Mouse (Mus musculus): ENCODE data around the gene Cxcl16.
"Not testable (repeated sequence)": the region's sequence is repeated elsewhere in the genome, so short reads cannot be mapped to it uniquely, and the experiment has no call there.

Gene Cxcl16

DNA sequence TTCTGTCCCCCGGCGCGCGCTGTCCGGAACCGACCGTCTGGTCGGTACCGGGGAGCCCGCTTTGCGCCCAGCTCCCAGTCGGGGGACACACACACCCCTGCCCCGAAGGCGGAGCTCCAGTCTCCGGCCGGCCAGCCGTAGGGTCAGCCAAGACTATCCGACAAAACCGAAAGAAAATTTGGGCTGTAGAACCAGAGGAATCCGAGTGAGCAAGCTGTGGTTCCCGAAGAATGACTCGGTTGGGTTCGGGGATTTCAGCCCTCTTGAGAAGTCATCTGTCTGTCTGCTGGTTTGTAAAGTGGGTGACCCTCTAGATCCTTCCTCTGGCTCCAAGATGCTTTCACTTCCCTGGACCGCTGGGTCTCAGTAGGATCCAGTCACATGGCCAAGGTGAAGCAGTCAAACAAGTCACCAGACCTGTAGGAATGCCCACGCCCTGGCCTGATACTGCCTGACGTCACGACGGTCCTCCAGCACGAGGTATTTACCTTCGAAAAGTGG lies at the start of gene Cxcl16:
TSS of gene Cxcl16 (minus strand) at position 384 of the 501 bp plus-strand sequence.
- peak; percentile 60 for DNase-seq

DNA sequence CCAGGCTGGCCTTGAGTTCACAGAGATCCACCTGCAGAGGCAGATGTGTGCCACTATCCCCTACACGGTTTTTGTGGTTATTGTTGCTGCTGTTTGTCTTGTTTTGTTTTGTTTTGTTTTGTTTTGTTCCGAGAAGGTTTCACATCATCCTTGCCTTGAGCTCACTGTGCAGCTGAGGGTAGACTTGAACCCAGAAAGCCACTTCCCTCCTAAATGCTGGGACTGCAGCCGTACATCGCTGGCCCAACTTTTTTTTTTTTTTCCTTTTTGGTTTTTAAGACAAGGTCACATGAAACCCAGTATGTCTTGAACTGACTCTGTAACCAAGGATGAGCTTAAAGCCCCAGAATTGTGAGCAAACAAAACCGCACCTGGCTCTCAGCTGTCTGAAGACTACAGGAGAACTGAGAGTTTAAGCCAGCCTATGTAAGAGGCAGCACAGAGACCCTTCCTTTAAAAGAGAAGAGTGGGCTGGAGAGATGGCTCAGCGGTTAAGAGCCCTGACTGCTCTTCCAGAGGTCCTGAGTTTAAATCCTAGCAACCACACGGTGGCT lies 47.3 kb upstream of the Cxcl16 start:
- DNase-seq: no peak

DNA sequence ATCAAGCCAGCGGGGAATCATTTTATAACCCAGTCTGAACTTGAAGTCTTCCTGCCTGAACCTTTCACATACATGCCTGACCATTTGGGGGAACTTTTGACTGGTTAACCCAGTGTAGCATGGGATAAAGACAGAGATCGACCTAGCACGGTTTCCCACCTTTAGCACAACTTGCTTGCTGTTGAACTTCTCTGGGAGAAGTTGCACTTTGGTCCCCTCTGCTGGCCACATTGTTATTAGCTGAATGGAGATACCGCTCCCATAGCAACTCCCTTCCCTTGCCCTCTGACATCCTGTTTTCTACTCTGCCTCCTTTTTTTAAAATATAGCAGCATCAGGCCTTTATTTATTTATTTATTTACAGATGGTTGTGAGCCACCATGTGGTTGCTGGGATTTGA lies 46.6 kb upstream of the Cxcl16 start:
- DNase-seq: peak; percentile 86

DNA sequence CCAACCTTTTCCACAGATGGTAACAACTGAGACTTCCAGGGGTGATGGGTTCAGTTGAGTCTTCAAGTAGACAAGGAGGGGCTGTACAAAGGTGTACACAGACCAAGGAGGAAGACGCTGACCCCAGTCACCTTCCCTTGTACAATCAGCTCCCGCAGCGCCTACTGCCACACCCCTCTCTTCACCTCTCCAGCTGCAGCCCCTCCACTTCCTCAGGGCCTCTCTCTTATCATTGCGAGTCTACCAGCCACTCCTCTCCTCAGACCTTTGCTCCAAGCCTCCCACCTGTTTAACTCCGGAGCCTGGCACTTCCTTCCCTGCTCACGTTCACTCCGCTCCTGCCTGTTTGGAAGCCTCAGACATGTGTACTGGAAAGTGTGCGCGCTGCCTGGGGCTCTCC lies 45.2 kb upstream of the Cxcl16 start, which contains the start of gene Tm4sf5:
TSS of gene Tm4sf5 (plus strand) at position 275 of the 400 bp plus-strand sequence.
- no peak for DNase-seq

DNA sequence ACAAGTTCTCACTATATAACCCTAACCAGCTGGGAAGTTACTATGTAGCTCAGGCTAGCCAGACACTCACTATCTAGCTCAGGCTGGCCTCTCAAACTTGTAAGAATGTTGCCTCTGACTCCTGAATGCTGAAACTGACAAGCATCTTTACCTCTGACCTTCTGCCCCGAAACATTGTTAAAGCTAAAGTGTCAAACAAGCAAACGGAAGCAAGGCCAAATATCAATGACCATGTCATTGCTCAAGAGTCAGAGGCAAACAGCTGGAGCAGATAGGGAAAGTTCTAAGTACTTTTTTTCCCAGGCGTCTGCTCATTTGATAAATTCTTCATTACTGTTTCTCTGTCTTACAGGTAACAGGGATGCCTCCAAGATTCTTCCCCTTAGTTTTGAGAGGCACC lies 42.2 kb upstream of the Cxcl16 start:
- DNase-seq: no peak

DNA sequence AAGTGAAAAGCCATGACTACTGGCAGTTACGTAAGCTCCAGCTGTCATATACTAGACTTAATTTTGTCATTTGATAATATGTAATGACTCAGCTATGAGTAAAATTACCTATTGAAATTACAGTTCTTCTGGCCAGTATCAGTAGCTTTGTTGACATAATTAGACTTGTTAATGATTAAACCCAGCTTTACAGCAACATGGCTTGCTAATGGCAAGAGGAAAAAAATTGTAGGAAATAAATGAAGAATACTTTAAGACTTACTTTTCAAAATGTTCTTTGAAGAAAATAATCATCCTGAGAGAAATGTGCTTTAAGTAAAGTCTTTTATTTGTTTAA lies 40.7 kb upstream of the Cxcl16 start:
- no peak for DNase-seq

DNA sequence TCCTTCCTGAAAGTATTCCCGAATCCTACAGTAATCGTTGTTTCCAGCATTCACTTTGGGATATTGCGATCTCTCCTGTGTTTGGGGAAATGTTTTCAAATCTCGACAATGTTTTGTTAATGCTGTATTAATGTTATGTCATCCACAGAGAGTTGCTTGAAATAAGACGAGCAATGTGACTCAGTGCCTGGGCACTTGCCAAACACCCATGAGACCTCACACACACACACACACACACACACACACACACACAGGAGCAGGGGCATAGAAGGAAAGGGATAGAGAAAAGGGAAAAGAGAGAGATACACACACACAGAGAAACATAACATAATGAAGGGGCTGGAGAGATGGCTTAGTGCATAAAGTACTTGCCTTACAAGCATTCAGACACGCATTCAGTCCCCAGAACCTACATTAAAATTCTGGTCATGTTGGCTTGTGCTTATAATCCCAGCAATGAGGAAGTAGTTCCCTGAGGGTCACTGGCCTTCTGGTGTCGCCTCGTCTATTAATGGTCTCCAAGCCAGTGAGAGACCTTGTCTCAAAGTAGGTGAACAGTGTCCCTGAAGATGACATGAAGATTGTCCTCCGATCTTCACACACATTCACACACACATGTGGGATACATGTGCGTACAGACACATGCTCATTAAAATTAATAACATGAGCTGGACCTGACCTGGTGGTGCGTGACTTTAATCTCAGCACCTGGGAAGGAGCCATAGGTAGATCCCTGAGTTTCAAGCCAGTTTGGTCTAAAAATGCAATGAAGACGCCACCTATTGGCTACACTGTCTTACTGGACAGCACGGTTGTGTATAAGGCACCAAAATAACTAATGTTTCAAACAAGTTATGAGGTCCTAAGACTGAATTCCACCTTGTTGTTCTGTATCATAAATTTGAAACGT lies 40.0 kb upstream of the Cxcl16 start:
- DNase-seq: peak; percentile 59

DNA sequence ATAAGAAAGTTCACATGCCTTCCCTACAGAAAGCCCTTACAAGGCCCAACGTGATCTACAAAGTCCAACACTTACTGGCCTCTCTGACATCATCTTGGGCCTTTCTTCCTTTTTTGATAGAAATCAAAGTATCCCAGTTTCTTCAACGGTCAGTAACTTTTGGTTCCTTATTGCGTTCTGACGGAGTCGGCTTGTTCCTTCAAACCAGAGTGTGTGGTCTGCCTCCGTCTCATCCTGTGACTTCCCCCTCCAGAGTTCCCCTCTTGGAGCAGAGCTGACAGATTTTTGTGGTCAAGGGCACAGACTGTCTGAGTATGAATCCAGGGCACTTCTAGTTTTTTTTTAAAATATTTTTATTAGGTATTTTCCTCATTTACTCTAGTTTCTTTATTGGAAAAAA lies 29.9 kb upstream of the Cxcl16 start:
- no peak for DNase-seq

DNA sequence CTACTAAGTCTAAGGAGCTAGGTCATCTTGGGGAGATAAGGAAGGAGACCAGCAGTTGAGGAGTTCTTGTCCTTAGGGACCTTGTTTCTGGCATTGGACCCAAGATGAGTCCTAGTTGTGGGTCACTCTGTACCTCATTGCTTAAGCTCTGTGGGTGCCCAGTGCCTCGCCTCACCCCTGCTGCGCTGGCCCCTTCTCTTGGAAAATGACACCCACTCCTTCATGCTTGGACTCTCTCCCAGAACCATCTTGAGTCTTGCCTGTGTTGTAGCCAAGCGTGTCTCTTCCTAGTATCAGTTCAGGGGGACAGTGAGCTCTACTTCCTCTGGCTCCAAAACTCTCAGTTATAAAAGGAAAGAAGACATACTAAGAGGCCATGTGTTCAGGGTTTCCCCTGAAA lies 29.4 kb upstream of the Cxcl16 start:
- DNase-seq: no peak

DNA sequence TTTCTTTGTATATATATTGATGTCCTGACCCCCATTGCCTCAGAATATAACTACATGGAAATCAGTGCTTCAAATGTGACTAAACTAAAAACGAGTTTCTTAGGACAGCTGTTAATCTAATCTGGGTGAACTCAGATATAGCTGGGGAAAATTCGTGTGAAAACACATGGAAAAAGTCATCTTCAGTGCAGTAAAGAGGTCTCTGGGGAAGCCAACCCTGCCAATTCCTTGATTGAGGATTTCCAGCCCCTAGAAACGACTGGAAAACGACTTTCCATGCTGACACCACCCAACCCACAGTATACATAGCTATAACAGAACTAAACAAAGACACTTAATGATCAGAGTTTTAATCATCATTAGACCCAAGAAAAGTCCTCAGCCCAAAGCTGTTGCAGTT lies 28.0 kb upstream of the Cxcl16 start:
- DNase-seq: no peak

DNA sequence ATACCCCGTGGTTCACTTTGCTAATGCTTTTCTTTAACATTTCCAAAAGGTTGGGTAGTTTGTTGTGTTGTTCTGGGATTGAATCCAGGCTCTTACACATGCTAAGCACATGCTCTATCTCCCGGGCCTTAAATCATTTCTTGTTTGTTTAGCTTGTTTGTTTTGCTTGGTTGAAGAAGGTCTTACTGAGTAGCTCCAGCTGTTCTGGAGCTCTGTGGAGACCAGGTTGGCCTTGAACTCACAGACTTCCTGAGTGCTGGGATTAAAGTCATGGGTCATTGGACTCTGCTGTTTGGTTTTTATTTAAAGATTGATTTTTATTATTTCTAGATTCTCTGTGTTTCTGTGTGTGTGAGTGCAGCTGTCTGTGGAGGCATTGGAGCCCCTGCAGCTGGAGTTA lies 25.7 kb upstream of the Cxcl16 start:
- DNase-seq: no peak

DNA sequence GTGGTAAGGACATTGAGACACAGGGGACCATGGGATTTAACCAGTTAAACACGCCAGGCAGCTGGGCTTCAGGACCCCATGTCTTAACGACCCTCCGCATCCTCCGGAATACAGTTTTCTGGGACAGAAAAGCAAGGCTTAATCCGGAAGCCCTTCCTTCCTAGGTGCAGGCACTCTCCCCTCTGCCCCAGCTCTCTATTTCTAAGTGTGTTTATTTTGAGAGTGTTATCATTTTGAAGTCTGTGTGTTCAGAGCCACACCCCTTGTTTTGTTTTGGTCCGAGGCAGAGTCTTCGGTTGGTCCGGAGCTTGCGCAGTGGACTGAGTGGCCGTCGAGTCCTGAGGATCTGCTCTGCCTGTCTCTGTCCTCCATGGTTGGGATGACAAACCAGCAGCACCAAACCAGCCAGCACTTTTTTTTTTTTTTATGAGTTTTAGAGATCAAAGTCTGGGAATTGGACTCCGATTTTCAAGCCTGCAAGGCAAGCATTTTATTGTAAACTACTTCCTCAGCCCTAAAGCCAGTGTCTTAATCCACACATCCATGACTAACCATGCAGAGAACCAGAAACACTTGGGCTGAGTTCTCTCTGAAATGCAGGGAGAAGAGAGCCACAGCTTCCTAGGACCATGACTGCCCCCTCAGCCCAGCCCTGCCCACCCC lies 15.2 kb upstream of the Cxcl16 start:
- no peak for DNase-seq

DNA sequence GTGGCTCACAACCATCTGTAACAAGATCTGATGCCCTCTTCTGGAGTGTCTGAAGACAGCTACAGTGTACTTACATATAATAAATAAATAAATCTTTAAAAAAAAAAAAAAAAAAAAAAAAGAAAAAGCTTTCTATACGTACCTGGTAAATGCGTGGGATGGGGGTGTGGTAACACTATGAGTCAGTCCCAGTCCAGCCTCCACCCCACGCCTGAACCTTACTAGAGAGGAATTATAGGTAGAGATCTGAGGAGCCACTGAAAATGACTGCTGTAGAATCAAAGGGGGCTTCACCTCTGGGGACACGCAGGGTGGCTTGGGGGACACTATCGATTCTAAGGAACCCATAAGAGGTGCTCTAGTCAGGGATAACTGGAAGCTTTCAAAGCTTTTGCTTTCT lies 13.5 kb upstream of the Cxcl16 start:
- not testable (repeated sequence) for DNase-seq

DNA sequence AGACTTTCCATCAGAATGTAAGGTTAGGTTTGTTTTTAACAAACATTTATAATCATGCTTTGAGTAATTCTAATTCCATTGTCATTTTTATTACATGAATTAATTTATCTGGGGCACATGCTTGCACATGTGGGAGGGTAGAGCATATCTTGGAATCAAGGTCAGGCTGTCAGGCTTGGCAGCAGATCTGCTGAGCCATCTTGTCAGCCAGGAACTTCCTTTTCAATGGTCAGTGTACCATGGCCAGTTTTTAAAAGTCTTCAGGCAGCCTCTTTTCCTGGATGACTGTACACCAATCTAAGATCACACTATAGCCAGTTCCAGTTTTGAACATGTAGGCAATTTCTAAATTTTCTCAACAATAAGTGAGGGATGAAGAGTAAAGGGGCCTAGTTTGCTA lies 12.9 kb upstream of the Cxcl16 start:
- no peak for DNase-seq

DNA sequence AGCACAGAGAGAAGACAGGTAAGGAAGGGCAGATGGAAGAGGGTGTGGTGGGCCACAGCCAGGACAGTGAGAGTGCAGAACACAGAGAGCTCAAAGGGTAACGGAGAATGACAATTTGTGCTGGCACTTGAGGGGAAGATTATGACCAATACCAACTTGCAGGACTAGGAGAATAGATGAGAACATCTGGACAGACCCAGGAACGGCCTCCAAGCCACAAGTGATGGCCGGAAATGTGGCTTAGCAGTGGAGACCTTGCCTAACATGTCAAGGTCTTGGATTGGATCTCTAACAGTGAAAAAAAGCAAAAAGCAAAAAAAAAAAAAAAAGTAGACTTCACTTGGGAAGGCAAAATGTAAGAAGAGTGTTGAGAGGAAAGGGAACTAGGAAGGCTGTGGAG lies 10.0 kb upstream of the Cxcl16 start:
- no peak for DNase-seq

DNA sequence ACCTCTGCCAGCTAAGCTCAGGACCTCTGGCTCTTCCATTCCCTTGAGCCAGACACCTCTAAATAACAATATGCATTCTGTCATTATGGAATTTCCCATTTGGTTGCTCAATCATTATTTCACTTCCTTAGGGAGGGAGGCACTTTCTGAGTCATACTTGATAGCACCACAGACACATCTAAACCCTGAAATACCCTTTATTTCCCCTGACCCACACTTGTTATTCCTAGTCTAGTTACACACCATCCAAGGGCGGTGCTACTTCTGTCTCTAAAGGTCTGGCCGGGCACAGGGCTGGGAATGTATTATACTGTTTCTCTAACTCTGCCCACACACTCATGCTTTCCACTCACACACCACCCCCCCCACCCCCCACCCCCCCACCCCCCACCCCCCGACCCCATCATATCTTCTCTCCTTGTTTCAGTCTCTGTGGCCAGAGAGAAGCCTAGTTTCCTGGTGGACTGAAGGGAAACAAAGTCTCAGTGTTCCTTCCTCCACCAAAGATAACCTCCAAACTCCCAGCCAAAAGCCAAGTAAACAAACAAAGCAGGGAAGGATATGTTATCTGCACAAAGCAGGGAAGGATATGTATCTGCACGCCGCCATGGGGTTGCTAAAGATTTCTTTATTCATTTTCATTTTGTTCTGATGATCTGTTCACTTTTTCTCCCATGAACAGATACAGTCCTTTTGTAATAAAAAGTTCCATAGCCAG lies 8.3 kb upstream of the Cxcl16 start:
- DNase-seq: no peak

DNA sequence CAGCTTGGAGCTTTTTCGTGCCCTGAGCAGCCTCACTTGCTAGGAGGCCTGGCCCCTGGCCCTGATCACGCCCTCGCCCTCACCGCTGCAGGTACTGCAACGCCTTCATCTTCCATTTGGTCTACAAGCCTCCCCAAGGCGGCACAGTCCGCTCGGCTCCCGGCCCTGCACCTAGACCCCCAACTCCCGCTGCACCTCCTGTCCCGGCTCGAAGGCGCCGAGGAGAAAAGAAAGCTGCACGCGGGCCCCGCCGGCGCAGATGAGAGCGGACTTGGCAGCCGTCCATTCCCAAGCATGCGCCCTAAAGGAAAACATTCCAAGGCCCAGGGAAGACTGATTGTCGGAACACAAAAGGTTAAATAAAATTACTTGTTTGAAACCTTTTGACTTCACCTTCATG lies 6.0 kb upstream of the Cxcl16 start:
- DNase-seq: peak; percentile 56

DNA sequence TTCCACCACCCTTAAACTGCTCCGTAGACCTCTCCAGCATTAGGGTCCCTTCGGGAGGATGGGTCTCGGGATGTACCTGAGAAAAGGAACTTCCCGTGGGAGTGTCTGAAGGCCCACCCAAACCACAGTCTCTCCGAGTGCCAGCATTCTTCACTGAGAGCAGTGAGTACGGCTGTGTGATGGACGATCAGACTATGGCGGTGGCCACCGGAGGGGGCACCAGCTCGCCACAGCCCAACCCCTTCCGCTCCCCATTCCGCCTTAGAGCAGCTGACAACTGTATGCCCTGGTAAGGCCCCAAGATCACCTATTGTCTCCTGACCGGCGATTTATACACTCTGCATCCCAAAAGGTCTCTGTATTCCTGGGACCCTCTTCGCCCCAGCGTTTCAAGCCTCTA lies 5.4 kb upstream of the Cxcl16 start:
- no peak for DNase-seq

DNA sequence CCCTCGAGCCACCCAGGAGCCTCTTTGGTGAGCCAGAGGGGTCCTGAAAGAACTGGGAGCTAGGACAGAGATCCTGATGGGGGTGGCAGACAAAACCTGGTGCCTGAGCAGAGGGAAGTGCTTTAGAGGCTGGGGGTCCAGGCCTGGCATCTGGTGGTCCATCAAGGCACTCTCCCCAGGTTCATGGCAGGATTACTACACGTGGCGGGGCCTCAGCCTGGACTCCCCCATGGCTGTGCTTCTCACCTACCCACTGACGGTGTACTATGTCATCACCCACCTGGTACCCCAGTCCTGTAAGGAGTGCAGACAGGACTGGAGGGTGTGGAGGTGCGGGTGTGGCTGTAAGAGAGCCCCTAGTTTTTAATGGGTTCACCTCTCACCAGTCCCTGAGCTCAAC lies 4.2 kb upstream of the Cxcl16 start:
- DNase-seq: no peak

DNA sequence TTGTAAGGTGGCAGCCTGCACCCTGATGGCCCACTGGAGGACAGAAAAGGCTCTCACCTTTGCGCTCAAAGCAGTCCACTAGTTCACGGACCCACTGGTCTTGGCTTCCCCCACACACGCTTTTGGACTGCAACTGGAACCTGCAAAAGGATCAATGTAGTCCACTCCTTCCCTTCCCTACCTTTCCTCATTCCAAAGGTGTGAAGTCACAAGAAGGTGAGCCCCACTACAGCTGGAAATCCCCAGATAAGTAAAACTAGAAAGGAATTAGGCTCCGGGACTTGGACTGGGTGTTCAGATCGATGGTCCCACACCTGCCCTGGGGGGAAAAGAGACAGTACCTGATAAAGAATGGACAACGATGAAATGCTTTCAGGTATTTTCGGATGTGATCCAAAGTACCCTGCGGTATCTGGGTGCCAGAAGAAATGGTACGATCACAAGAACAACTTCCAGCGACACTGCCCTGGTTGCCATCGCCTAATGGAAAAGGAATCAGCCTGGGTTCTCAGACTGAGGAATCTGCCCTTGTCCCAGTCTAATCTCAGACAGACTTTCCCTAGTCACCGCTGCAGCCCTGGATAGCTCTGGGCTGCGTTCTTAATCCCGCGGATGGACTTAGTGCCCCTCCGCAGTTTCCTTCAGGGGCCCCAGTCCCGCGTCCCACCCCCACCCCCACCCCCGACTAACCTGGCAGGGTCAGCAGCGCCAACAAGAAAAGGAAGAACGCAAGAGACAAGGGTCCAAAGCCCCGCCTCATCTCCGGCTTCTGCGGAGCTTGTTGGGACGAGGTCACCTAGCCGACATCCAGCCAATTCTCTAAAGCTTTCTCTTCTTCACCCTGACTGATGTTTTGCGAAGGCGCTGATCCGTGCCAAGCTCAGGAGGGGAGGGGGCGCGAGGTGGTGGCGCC lies 840 bp downstream of the Cxcl16 start, which contains the start of gene Zmynd15:
TSS of gene Zmynd15 (plus strand) at position 746 of the 913 bp plus-strand sequence.
- DNase-seq: peak; percentile 22

DNA sequence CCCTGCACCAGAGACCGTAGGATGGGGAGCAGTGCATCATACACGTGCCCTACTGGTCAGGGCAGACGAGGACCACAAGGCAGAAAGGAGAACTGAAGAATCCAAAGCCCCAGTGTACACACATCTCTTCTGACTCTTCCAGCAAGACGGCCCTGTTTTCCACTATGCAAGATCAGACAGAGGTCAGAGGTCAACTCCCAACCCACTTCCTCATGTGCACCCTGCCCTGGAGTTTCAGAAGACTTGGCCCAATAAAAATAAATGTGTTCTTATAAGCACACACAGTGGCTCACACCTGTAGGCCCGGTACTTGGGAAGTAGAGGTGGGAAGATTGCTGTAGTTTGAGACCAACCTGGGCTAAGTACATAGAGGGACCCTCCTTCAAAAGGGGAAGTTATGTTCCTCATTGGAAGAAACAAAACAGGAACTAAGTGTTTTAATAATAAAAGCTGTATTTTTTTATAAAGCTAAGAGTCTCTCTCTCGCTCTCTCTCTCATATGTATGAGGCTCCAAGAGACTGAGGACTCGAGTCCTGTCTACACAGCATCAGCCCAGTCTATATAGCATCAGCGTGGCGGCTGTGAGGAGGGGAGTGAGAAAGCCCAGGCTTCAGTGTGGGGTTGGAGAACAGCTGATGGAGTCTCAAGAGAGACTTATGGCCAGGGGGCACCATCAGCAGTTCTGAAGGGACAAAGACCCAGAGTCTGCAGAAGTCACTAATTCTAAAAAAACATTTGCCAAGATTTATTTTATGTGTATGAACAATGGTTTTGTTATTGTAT lies 6.3 kb downstream of the Cxcl16 start:
- no peak for DNase-seq

Data from lung, postnatal 14 days (tissue).